Mouse (Mus musculus): ENCODE data around the gene Tcta.
"Not testable (repeated sequence)": the region's sequence is repeated elsewhere in the genome, so short reads cannot be mapped to it uniquely, and the experiment has no call there.

Tcta gene

DNA sequence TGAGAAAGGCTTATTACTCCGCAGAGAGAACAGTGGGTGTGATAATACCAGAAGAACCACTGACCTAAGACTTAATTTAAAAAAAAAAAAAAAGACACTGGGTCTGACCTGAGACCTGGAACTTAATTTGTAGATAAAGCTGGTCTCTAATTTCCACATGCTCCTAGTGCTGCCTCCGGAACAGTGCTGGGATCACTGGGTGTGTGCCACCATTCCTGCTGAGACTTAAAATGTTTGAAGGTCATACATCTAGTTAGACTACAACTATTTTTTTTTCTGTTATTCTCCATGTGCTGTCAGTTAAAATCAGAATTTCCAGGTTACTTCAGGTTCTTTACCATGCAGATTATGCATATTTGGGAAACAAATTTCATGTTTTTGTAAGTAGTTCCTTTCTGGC is 2.2 kb upstream of the Tcta start:
- no peak for DNase-seq

DNA sequence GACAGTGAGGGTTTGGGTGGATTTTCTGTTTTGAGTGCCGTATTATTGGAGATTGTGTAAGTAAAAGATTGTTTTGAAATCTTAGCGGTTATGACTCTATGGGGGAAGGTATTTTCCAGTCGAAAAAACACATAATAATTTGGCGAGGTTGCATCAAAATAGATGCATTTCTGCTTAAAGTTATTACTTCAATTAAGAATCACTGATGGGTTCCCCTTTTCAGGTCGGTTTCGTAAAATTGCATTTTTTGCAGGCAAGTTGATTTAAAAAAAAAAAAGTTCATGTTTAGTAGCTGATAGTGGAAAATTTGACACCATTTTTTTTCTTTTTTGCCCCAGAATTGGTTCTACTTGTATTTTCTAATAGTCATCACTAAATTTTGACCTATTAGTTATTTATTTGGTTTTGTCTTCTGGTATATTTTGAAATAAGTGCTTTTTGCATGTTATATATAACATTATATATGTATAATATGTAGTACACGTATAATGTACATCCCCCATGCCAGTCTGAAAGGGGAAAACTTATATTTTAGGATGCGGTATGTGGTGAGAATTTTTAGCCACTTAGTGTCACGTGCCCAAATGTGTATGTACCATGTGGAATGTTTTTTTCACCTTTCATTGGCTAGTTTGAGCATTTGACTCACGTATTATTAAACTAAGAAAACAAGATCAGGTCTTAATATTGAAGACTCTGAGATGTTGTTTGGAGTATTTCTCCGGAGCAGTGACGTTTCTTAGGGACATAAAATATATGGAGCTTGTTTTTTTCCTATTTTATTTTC is 1.3 kb upstream of the Tcta start:
- DNase-seq, result no peak

DNA sequence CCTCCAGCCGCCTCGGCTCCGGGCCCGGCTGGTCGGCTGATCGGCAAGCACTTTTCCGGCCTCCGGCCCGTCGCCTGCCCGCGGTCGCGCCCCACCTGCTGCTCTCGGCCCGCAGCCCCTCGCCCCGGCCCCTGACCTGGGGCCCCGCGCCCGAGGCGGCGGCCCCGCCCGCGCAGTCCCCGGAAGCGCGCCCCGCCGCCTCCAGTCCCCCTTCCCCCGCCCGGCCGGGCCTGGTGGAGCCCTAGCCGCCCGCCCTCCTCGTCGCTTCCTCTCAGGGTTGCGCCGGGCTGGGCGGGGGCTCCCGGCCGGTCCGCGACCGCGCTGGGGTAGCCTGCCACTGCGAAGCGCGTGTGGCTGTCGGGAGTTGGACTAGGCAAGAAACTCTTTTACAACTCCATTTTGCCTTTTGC is 616 bp upstream of the Tcta start:
- DNase-seq, result peak; percentile 85 to 90

DNA sequence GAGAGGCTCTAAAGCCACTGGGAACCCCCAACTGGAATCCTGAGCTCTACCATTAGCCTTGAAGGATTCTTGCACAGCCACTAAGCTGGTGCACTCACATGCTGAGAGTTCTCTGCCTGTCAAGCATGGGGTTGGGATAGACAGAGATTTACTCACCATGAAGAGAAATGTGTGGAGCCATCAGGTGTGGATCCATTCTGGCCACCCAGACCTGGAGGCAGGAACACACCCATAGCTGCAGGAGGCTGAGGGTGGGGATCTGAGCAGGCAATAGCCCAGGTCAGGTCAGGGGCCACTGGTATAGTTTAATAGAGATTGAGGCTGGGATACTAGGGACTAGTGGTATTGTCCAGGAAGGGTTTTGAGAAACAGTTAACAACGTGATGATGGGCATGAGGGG is 790 bp downstream of the Tcta start:
- DNase-seq, result peak in 1 of 2 experiments; percentile 17

DNA sequence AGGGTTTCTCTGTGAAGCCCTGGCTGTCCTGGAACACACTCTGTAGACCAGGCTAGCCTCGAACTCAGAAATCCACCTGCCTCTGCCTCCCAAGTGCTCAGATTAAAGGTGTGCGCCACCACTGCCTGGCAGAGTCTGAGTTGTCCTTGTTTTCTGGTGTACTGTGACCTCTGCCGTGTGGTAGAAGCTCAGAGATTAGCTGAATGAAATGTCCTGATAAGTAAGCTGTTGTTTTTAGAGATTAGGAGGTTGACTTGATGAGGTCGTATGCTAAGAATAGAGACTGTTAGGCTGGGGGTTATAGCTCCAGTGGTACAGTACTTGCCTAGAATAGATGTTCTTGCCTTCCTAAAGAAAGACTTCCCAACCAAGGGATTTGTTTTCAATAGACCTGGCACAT is 1.2 kb downstream of the Tcta start:
- no peak for DNase-seq

DNA sequence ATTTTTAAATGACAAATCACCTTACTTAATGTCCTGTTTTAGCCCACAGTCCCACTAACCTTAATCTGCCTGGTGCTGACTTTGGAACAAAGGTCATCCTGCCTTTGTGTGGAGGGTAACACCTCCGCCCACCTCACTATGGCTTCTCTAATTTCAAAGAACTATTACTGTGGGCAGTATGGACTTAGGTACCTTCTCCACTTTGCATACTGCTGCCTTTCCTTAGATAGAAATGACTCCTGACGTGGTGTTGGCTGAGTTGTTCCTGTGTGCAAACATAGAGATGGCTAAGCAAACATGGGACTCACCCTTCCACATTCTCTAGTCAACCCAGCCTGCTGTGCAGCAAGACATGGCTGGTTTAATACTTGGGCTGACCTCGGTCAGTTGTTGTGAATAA is 4.1 kb downstream of the Tcta start:
- DNase-seq, result peak; percentile 49 to 69

DNA sequence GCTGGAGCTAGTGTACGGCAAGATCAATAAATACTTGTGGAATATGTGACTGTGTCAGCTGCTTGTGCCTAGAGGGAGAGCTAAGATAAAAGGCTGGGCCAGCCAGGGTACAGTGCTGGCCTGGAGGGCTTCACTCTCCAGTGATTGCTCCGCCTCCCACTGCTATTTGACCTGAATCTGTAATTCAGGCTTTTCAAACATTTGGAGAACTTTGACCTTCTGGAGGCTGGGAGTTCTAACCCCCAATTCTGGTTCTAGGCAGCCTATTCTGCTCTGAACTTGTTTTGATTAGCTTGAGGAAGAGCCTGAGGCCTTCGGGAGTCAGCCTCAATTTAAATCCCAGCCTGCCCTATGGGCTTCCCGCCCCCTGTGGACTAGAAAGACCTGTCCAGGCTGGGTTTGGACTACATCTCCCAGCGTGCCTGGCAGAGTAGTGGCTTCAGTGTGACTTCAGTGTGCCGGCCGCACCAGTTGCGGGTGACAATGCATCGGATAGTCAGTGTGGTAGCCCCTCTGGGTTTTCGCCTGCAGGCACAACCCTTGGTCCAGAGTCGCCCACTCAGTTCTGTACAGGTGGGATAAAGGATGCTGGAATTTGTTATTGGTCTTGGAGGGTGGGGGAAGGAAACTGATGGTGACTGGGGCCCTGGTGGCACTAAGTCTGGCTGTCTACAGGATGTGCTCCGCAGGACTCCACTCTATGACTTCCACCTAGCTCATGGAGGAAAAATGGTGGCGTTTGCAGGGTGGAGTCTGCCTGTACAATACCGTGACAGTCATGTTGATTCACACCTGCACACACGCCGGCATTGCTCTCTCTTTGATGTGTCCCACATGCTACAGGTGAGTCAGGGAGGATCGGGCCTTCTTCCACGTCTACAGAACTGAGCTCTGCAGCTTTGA is 9.3 kb downstream of the Tcta start, which contains the start of gene Amt:
TSS of gene Amt (plus strand) at position 401 of the 903 bp plus-strand sequence.
- peak; percentile 38 to 57 for DNase-seq

DNA sequence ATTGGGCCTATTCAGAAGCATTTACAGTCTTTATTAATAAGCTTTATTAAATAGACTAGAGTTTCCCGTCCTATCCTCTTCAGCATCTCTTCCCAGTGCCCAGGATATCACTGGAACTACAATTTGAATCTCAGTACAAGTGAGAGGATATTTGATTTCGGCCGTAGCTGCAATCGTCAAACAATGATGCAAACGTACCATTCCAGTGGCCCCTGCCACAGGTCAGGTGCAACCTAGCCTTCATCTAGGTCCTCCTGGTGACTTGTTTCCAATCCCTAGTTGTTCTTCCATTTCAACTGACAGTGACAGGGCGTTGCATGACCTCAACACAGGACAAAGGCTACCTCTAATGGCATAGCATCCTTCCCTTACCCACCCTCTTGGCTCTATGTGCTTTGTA is 15.2 kb downstream of the Tcta start:
- DNase-seq, result no peak

DNA sequence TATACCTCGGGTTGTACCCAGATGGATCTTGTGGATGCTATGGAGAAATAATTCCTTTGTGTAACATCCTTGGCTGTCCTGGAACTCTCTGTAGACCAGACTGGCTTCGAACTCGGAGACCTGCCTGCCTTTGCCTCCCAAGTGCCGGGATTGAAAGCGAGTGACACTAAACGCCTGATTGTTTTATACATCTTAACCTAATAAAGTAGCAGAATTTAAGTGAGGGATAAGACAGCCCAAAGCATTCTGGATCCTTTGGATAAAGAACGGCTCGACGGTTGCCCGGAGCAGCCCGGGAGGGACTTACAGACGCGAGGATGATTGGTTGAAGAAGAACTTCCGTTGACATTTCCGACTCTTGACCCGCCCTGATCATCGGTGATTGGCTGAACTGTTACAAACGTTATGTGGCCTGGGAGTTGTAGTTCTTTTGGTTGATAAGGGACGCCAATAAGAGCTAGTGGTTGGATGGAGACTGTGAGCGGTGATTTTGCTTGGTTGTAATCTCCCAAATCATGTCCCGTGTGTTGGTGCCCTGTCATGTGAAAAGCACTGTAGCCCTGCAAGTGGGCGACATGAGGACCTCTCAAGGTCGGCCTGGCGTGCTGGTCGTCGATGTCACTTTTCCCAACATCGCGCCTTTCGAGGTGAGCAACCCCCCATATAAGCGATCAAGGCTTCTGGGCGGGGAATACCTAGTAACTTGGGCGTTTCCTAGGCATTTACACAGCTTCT is 15.8 kb downstream of the Tcta start, which contains the start of gene Nicn1:
TSS of gene Nicn1 (plus strand) at position 414 of the 735 bp plus-strand sequence.
- DNase-seq, result peak; percentile 95 to 96

DNA sequence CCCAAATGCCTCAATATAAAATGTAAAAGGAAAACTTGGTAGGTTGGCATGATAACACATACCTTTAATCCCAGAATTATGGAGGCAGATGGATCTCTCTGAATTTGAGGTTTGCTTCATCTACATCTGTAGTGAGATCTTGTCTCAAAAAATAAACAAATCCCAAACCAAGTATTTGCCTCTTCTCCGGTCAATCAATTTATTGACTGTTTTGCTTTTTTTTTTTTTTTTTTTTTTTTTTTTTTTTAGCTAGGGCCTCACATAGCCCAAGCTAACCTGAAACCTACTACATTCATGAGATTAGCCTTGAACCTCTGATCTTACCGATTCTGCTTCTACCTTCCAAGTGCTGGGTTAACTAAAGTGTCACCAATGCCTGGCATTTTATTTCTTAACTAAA is 16.6 kb downstream of the Tcta start:
- DNase-seq, result no peak

DNA sequence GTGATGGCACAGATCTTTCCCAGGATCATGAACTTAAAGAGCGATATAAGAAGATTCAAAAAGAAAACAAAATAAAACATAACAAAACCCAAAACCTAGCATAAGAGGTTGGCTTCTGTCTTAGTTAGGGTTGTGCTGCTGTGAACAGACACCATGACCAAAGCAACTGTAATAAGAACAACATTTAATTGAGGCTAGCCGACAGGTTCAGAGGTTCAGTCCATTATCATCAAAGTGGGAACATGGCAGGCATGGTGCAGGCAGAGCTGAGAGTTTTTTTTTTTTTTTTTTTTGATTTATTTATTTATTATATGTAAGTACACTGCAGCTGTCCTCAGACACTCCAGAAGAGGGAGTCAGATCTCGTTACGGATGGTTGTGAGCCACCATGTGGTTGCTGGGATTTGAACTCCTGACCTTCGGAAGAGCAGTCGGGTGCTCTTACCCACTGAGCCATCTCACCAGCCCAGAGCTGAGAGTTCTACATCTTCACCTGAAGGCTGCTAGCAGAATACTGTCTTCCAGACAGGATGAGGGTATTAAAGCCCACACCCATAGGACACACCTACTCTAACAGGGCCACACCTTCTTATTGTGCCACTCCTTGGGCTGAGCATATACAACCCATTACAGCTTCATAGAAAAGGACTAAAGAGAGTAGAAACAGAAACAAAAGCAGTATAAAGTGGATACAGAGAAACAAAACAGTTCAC is 18.3 kb downstream of the Tcta start:
- not testable (repeated sequence) for DNase-seq

DNA sequence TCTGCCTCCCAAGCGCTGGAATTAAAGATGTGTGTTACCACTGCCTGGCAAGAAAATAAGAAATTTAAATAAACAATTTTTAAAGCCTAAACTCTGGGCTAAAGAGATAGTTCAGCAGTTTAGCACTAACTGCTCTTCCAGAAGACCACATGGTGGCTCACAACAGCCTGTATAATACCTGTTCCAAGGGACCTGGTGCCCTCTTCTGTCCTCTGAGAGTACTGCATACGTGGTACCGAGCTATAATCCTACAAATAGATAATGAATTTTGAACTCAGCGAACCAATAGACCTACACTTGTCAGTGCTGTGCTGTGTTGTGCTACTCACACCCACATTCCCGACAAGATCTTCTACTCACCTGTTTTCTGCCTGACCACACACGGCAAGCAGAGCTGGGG is 21.6 kb downstream of the Tcta start:
- peak; percentile 67 to 80 for DNase-seq

DNA sequence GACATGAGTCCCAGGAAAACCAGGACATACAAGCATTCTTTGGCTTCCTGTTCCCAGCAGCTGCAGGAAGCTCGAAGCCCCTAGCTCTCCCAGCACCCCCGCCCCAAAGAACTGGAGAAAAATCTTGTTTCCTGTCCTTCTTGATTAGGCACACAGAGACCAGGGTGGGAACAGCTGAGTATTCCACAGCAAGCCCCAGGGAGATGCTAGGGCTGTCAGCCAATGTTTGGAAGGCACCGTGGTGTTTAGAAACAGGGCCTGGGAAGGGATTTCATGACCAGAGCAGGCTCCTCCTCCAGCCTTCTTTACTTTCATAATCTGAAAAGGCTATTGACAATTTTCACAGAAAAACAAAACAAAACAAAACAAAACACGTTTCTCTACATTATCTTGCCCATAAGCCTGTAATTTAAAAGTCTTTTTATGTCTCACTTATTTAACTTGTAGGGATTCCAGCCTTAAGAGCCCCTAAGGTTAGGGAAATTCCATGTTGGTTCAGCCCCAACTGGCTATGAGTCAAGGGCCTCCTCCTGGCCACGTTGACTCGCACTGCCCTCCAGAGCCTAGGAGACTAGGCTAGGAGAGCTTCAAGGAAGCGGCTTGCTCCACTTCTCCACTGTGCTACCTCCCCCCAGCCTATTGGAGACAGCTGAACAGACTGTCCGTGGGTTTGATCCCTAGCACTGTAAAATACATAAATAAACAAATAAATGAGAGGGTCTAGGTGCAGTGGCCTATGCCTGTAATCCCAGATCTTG is 25.7 kb downstream of the Tcta start:
- DNase-seq, result peak; percentile 73 to 83

DNA sequence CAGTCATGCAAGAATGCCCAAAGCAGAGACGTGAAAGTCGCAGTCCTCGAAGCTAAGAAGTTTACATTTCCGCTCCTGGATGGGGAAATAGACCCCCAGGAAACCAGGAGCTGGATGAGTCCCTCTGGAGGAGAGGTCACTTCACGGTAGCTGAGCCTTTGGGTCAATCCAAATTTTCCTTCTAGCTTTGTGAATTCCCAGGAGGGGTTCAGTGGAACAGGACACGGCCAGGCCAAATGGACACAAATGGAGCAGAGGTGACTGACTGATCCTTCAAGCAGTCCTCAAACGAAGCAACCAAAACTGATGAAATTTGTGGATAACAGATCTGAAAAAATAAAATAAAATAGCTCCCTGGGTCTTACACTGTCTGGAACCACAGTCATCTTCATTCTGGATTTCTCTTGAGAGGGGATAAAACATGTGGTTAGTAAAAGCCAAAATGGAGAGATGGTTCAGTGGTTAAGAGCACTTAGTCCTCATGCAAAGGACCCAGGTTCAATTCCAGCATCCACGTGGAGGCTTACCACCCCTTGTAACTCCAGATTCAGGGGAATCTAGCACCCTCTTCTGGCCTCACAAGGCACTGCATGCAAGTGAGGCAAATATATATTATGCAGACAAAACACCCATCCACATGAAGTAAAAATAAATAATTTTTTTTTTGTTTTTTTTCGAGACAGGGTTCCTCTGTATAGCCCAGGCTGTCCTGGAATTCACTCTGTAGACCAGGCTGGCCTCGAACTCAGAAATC is 27.1 kb downstream of the Tcta start:
- DNase-seq, result peak; percentile 41 to 64

DNA sequence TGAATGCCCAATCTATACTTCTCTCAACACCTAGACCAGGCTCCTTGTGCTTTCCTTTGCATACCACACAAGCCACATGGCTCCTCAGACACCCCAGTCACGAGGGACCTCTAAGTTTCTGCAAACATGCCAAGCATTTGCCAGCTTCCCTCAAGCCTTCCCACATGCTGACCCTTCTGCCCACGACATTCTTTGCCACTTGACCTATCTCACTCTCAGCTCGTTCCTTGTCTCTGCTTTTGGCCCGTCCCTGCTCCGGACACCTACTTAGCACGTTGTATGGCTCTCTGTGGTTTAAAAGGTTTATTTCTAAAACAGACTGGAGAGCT is 30.7 kb downstream of the Tcta start:
- peak; percentile 90 to 91 for DNase-seq

DNA sequence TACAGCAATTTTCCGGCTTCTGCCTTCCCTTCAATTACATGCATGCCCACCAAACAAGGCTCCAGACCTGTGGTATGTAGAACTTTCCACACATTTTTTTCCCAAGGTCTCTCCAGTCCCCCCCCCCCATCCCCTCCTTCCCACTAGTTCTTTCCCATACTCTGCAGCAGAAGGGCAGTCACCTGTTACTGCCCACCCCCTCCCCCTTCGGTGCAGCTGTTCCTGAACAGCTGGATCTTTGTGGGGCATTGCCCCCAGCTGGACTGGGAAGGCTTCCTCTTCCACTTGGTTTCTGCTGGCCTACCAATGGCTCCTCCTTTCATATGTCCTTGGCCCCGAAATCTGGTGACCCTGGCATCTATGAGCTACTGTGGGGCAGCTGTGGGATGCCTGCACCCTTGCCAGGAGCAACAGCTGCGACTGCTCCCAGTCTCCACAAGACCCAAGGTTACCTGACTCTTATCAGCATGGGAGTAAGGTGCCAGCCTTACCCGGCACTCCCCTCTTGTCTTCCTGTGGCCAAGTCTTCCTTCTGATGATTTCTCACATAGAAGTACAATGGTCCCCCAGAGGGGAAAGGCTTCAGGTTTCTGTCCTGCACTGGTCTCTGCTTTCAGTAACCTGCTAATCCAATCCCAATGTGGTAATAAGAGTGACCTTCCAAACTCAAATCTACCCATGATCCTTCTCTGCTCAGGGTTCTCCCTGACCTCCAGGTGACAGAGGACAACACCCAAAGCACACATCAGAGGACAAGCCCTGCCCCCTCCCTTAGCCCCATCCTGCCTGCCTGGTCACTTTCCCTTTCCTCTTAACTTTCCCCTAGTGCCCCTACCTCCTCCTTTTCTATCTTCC is 31.3 kb downstream of the Tcta start:
- DNase-seq, result no peak

DNA sequence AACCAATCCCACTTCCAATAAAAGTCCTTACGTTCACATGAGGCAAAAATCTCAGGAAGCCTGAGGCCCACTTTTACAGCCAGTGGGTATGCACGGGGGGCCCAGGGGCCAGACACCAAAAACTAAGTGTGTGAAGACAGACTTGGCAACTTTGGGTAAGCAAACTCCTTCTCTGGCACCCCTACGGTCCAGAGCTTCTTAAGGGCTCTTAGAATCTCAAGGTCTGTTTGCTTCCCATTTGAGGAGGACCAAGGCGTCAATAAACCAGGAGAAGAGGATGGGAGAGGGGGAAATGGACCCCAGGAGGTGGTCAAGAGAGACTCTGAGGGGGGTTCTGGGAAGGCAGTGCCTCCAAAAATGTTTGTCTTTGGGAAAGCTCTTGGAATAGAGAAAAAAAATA is 32.5 kb downstream of the Tcta start:
- DNase-seq, result peak in 1 of 2 experiments; percentile 63

DNA sequence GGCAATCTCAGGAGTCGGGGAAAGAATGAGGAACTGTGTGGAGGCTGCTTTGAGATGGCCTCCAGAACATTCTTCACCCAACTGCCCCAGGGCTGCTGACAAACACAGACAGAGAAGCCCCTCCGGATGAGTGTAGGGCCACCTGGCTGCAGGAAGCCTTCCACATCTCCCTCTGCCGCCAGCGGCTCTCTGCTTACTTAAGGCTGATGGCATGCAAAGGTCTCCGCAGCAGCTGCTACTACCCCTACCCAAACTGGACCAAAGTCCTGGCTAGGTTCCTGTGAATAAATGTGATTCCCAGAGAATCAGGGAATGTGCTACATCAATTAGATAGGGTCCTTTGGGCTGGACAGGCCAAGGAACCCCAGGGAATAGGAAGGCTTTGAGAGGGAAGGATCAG is 33.3 kb downstream of the Tcta start:
- DNase-seq, result no peak

DNA sequence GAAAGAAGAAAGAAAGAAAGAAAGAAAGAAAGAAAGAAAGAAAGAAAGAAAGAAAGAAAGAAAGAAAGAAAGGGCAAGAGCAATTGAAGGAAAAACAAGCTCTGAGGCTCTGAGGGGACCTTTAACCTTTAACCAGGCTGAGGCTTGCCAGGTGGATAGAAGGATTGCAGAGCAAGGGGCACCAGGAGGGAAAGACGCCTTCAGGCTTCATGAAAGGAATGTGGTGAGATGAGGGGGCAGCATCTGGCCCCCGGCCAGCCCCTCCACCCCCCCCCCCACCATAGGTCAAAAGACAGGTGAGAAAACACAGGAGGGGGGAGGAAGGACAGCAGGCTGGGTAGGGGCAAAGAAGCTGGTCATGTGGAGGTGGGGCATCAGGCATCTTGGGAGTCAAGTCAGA is 34.0 kb downstream of the Tcta start:
- no peak for DNase-seq

DNA sequence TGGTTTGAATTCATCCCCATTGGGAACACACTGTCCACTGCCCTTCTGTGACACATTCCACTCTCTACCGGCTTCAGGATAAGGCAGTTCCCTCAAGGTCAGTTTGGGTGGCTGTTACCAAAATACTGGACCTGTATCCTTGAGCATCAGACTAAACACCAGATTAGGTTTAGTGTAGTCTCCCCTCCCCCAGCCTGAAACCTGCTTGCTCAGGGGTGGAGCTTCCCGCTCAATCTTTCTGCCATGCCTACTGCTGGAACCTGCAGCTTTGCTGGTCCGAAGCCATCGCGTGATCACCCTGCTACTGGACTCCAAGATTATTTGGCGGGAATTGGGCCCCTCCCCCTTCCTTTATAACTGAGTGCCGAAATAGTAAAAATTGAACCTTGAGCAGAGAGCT is 37.3 kb downstream of the Tcta start:
- not testable (repeated sequence) for DNase-seq
